Mouse (Mus musculus) small intestine, adult 2 months (tissue): ENCODE results near the gene Olfr615. TPM values are rescaled to one million over a fixed set of nuclear protein-coding genes. Genes with fewer than 3 reads are reported as not detected.
"Not testable (repeated sequence)": the region's sequence is repeated elsewhere in the genome, so short reads cannot be mapped to it uniquely, and the experiment has no call there.

Source experiments
- H3K27ac ChIP-seq: fragments of 200-500 bp; 2 replicates; pipeline ENCODE4 v1.5.1; 2012; ENCODE audit warnings: low read depth, low read length, control low read depth, inconsistent platforms; ENCODE audit not compliant: insufficient read depth
- H3K27me3 ChIP-seq: fragments of 200-500 bp; 2 replicates; pipeline ENCODE4 v1.6.1; 2012; ENCODE audit warnings: mild to moderate bottlenecking, moderate library complexity, low read length, inconsistent platforms; ENCODE audit not compliant: control insufficient read depth, insufficient read depth
- H3K36me3 ChIP-seq: fragments of 200-500 bp; 2 replicates; pipeline ENCODE4 v1.6.1; 2012; ENCODE audit warnings: mild to moderate bottlenecking, low read length, control low read depth, inconsistent platforms; ENCODE audit not compliant: control insufficient read depth, insufficient read depth
- H3K4me1 ChIP-seq: fragments of 200-500 bp; 2 replicates; pipeline ENCODE4 v1.6.1; 2012; ENCODE audit warnings: low read length, inconsistent platforms, mixed read lengths; ENCODE audit not compliant: control insufficient read depth, insufficient read depth, insufficient read length
- H3K4me3 ChIP-seq: fragments of 200-500 bp; 2 replicates; pipeline ENCODE4 v1.5.1; 2012; ENCODE audit warnings: low read depth, mild to moderate bottlenecking, control low read depth, inconsistent platforms, low read length, moderate library complexity
- CTCF ChIP-seq: fragments of 200-500 bp; IDR thresholded peaks from 2 replicates; pipeline ENCODE4 v1.5.1; 2012; ENCODE audit warnings: low read depth, mild to moderate bottlenecking, control low read depth, inconsistent platforms, low read length, moderate library complexity, mixed read lengths; ENCODE audit not compliant: insufficient replicate concordance, insufficient read length; ENCODE audit errors: extremely low read depth
- POLR2A ChIP-seq: fragments of 200-500 bp; IDR thresholded peaks from 2 replicates; pipeline ENCODE4 v1.6.1; 2012; ENCODE audit warnings: low read depth, mild to moderate bottlenecking, control low read depth, inconsistent platforms, low read length, moderate library complexity
- WGBS: fragments of 180-500 bp; shearing (Covaris S2); methylation state at CpG from one replicate; pipeline ENCODE4 v1.1.7; 2018; 5-methylcytosine and 5-hydroxymethylcytosine counted together
- polyA plus RNA-seq: library from polyadenylated mRNA; depleted of rRNA; stranded (reverse); fragments of >200 nt; gene quantifications from 2 replicates; pipeline ENCODE4 v1.2.3, GENCODE M21; 2012; rRNA removed

Gene Olfr615
- polyA plus RNA-seq: not detected in 2 replicates

DNA sequence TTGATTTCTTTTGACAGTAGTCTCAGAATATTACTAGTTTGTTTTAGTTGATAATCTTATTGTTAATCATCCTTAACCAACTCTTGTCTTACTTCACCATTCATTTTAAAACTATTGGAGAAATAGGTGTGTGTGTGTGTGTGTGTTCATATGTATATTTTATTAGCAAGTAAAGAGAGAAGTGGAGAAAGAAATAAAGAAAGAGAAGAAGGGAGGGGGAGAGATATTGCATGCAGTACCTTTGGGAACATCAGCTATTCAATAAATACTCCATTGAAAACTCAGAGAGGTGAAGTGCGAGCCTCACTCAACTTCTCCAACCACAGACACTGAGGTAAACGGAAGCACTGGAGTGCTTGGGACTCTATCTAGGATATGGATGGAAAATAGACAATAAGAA is at the start of gene Olfr615:
Gene Olfr615, plus strand, starts transcription at position 301 of the 400 bp plus-strand sequence.
- Histone ChIP-seq H3K36me3 (no peaks in the 10 kb centered on the region), H3K4me3 (no peak within 1 kb of the TSS), H3K27me3 (no peaks in the 10 kb centered on the region), H3K4me1 (no peaks in the 10 kb centered on the region), H3K27ac (no peak within 1 kb of the TSS)
- WGBS: 84% methylated on average over 2 of the region's 2 CpGs
- no peak for TF ChIP-seq POLR2A
- no peak for TF ChIP-seq CTCF

DNA sequence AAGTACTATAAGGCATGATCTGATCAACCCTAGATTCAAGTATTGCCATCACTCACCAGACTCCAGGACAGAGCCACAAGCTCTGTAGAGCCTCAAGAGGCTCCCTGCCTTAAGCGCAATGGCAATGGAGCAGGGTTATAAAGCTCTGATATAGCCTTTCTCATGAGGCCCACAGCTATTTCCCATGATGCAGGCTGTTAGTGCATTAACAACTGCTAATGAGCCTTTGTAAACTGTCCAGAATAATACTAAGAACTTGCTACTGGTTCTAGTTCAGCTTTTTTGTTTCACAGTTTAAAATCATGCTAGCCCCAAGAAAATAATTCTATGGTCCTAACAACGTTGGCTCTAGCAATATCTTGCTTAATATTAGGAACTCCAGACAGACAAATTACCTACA is 43.9 kb upstream of the Olfr615 start, which contains the start of gene Olfr610:
Gene Olfr610, minus strand, starts transcription at position 101 of the 400 bp plus-strand sequence.
- Histone ChIP-seq H3K36me3 (no peaks in the 10 kb centered on the region), H3K27me3 (no peaks in the 10 kb centered on the region), H3K4me3 (no peak within 1 kb of the TSS), H3K27ac (no peak within 1 kb of the TSS), H3K4me1 (no peaks in the 10 kb centered on the region)
- WGBS: 80% methylated on average over 2 of the region's 2 CpGs
- TF ChIP-seq POLR2A (no peak), CTCF (no peak)

DNA sequence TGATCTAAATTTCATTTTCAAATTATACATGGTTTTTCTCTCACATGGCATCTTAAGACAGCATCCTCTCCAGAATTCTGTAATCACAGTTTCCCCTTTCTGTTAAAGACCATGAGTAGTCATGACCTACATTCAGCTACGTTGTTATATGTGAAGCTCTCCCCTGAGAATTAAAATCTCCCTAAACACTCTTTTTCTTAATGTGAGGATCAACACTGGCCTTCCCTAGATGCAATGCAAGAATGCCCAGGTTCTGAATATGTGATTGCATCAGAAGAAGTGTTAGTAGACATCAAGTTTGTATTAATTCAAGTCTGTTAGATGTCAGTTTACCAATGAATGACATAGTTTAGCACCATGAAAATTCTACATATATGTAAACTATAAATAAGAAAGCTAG is 35.1 kb upstream of the Olfr615 start, which contains the start of gene Olfr611:
Gene Olfr611, minus strand, starts transcription at position 101 of the 400 bp plus-strand sequence.
- WGBS: 49% methylated on average over 1 of the region's 1 CpGs
- not testable (repeated sequence) for H3K4me1 ChIP-seq, H3K27me3 ChIP-seq, H3K4me3 ChIP-seq, H3K27ac ChIP-seq, H3K36me3 ChIP-seq

DNA sequence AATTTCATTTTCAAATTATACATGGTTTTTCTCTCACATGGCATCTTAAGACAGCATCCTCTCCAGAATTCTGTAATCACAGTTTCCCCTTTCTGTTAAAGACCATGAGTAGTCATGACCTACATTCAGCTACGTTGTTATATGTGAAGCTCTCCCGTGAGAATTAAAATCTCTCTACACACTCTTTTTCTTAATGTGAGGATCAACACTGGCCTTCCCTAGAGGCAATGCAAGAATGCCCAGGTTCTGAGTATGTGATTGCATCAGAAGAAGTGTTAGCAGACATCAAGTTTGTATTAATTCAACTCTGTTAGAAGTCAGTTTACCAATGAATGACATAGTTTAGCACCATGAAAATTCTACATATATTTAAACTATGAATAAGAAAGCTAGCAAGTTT is 13.3 kb upstream of the Olfr615 start, which contains the start of gene Olfr612:
Gene Olfr612, minus strand, starts transcription at position 101 of the 400 bp plus-strand sequence.
- not testable (repeated sequence) for H3K4me3 ChIP-seq, H3K36me3 ChIP-seq, H3K27ac ChIP-seq, H3K4me1 ChIP-seq, H3K27me3 ChIP-seq
- 79% methylated on average over 2 of the region's 2 CpGs for WGBS

DNA sequence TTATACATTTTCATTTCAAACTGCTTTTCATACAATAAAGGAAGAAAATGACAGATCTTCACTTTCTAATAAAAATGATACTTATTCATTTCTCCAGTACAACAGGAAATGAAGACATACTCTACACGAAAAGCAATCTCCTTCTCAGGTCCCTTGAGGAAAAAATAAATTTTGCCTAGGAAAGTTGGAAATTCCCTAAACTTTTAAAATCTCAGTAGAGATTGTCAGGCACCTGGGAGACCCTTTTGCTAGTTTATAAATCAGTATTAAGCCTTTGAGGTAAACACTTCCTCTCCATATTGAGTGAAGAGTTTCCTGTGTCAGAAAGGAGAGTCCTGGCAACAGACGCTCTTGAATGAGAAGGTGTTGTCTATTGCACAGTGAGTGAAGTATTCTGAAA is 8.1 kb upstream of the Olfr615 start, which contains the start of gene Olfr613:
Gene Olfr613, plus strand, starts transcription at position 301 of the 400 bp plus-strand sequence.
- TF ChIP-seq POLR2A (no peak), CTCF (no peak)
- H3K27me3 ChIP-seq: no peaks in the 10 kb centered on the region
- no peak within 1 kb of the TSS for H3K27ac ChIP-seq
- WGBS: 72% methylated on average over 2 of the region's 2 CpGs
- no peaks in the 10 kb centered on the region for H3K36me3 ChIP-seq
- H3K4me1 ChIP-seq: no peaks in the 10 kb centered on the region
- H3K4me3 ChIP-seq: no peak within 1 kb of the TSS

DNA sequence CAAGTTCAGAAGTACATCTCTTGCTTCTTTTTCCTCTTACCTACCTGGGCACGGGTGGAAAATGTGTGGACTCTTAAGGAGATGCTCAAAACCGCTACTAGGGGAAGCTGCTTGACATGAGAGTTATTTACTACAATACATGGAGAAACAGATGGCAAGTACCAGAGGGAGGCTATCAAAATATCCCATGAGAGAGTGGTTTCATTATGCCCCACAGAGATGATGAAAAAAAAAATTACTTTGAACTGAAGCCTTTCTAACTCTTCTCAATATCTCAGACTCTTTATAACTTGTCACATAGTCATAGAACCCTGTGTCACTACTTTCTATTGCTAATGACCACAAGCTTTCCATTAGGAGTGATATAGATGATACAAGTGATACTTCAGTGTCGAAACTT is 13.2 kb downstream of the Olfr615 start, which contains the start of gene Olfr616:
Gene Olfr616, minus strand, starts transcription at position 101 of the 400 bp plus-strand sequence.
- Histone ChIP-seq H3K4me3 (no peak within 1 kb of the TSS), H3K27ac (no peak within 1 kb of the TSS), H3K4me1 (no peaks in the 10 kb centered on the region), H3K27me3 (no peaks in the 10 kb centered on the region), H3K36me3 (no peaks in the 10 kb centered on the region)
- TF ChIP-seq POLR2A (no peak), CTCF (no peak)
- WGBS: 68% methylated on average over 3 of the region's 3 CpGs

DNA sequence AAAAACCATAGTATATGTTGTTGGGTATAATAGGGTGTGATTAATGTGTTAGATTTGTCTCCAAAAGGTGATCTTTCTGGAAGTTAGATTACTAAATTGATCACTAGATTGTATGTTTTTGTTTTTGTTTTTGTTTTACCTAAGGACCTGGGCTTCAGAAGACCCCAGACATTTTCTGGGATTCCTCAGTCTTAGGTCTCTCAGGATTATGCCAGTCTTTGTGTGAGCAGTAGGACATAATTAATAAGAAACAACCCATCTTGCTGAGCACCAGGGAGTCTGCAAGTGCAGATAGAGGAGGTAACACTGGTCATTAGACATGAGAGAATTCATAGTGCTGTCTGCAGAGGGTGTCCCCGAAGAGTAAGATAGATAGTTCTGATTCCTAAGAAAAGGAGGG is 16.9 kb downstream of the Olfr615 start, which contains the start of gene Olfr617:
Gene Olfr617, plus strand, starts transcription at position 301 of the 400 bp plus-strand sequence.
- 88% methylated on average over 1 of the region's 1 CpGs for WGBS
- TF ChIP-seq CTCF (no peak), POLR2A (no peak)
- Histone ChIP-seq H3K4me1 (no peaks in the 10 kb centered on the region), H3K36me3 (no peaks in the 10 kb centered on the region), H3K27ac (no peak within 1 kb of the TSS), H3K4me3 (no peak within 1 kb of the TSS), H3K27me3 (no peaks in the 10 kb centered on the region)

DNA sequence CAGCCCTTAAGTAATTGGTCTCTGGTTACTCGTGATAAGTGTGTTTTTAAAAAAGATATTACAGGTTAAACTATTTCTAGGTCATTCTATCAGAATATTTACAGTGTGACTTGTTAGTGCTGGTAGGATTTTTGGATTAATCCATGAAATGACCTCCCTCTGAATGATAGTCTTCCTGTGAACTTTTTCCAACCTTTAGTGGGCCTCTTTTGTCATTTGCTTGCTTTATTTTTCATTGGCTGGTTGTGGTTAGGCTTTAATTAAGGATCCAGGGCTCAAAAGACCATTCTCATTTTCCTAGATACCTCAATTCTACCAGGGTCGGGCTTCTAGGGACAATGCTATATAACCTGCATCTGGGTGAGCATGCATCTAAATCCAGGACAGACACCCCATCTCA is 33.9 kb downstream of the Olfr615 start, which contains the start of gene Olfr618:
Gene Olfr618, plus strand, starts transcription at position 301 of the 400 bp plus-strand sequence.
- TF ChIP-seq CTCF (no peak), POLR2A (no peak)
- H3K4me1 ChIP-seq: no peaks in the 10 kb centered on the region
- no peaks in the 10 kb centered on the region for H3K36me3 ChIP-seq
- 53% methylated on average over 2 of the region's 2 CpGs for WGBS
- H3K27ac ChIP-seq: no peak within 1 kb of the TSS
- no peak within 1 kb of the TSS for H3K4me3 ChIP-seq
- no peaks in the 10 kb centered on the region for H3K27me3 ChIP-seq
